ENCODE assay signal across 31 mouse cellular contexts in the genomic region with DNA sequence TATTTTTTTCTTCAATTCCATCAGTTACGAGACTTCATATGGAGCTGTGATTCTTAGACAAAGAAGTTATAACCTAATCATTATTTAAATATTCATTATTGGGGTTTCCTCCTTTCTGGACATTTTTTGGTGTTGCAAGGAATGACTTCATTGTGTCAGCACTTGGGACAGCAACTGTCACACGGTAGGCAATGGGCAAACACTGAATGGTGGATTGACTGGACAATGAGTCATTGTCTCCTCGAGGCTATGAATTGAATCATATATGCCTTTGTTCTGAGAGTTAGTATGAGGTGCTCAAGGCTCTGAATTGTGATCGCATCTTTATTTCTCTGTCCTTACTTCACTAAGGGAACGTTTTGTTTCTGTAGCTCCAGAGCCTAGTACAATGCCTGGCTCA. TPM values are rescaled to one million over a fixed set of nuclear protein-coding genes. Genes with fewer than 3 reads are reported as not detected.
DNase-seq lines count a peak whose midpoint lies in the region; ATAC-seq lines count a peak whose summit lies in the region.
"Had no signal": no experiment of that assay in that cellular context is flagged by ENCODE, and none has a peak within 500 bp of the region (broad histone marks: within the 10 kb centered on the region; RNA-seq: fewer than 3 reads in every experiment).

No protein-coding gene starts in this region.

- WGBS in kidney, embryonic 14.5 days: 83% methylated on average over 5 of the region's 5 CpGs

- intact Hi-C loops in gastrocnemius, postnatal 14 days (cut with DNase I; ENCODE audit: low total_unique reads): no loop called here

- H3K36me3 ChIP-seq in kidney, embryonic 14.5 days (ENCODE audit: control insufficient read depth, insufficient read depth, low read length): no peaks in the 10 kb centered on the region
- H3K36me3 ChIP-seq: forebrain, embryonic 10.5 days; heart, embryonic 15.5 days; hindbrain, embryonic 10.5 days; hindbrain, embryonic 13.5 days; intestine, embryonic 15.5 days had no signal

- no peak overlapping the region for H3K27ac ChIP-seq in kidney, embryonic 14.5 days (ENCODE audit: low read depth, low read length)
- H3K27ac ChIP-seq: forebrain, embryonic 10.5 days; forebrain, embryonic 13.5 days; heart, embryonic 15.5 days; hindbrain, embryonic 10.5 days; hindbrain, embryonic 13.5 days; intestine, embryonic 15.5 days had no signal

- no peak for DNase-seq in frontal cortex, postnatal 14 days (ENCODE audit: low spot score in 2 of 2)
- DNase-seq in 3T3-L1 (ENCODE audit: low read depth, low spot score) (peak; percentile 71), NIH3T3 (ENCODE audit: low read depth) (peak; percentile 54)
- peak; percentile 66 for DNase-seq in brain, adult 2 months (ENCODE audit: low read depth, low spot score)
- DNase-seq in thymus, postnatal 25 days: no peak
- DNase-seq in gastrocnemius, postnatal 14 days: no peak
- DNase-seq: adrenal gland, adult 8-10 months; adrenal gland, postnatal 25 days; cerebellum, adult 18-20 months; cerebellum, adult 9-10 months; cerebellum, postnatal 14 days; gastrocnemius, postnatal 36 days; heart, postnatal 10 days; heart, postnatal 36 days had no signal

- peak; percentile 20; the same call in 1 of the 2 replicates for ATAC-seq in frontal cortex, adult (ENCODE audit: low TSS enrichment)
- ATAC-seq in kidney, embryonic 14.5 days (ENCODE audit: low FRiP score, low TSS enrichment): no peak
- ATAC-seq: activated CD4-positive, CD25-positive, alpha-beta regulatory T cell, adult 4 months; forebrain, embryonic 13.5 days; forebrain, embryonic 16.5 days; hindbrain, embryonic 16.5 days; intestine, embryonic 15.5 days; Patski had no signal

- no peaks in the 10 kb centered on the region for H3K9me3 ChIP-seq in kidney, embryonic 14.5 days (ENCODE audit: control insufficient read depth, low read length)
- H3K9me3 ChIP-seq: forebrain, embryonic 10.5 days; forebrain, embryonic 13.5 days; heart, embryonic 15.5 days; hindbrain, embryonic 10.5 days; hindbrain, embryonic 13.5 days; intestine, embryonic 15.5 days had no signal

- H3K4me2 ChIP-seq in kidney, embryonic 14.5 days (replicated peaks; ENCODE audit: low read depth, low read length): no peak overlapping the region
- H3K4me2 ChIP-seq: forebrain, embryonic 13.5 days; heart, embryonic 11.5 days; heart, embryonic 15.5 days; hindbrain, embryonic 13.5 days; intestine, embryonic 15.5 days had no signal

- no peaks in the 10 kb centered on the region for H3K4me1 ChIP-seq in kidney, embryonic 14.5 days (ENCODE audit: control insufficient read depth, insufficient read depth, low read length)
- H3K4me1 ChIP-seq: forebrain, embryonic 10.5 days; forebrain, embryonic 13.5 days; heart, embryonic 15.5 days; hindbrain, embryonic 10.5 days; hindbrain, embryonic 13.5 days; intestine, embryonic 15.5 days had no signal

- no peak overlapping the region for H3K9ac ChIP-seq in kidney, embryonic 14.5 days (ENCODE audit: low read depth, low read length)
- H3K9ac ChIP-seq: forebrain, embryonic 13.5 days; heart, embryonic 15.5 days; hindbrain, embryonic 13.5 days; intestine, embryonic 15.5 days had no signal

- H3K4me3 ChIP-seq in kidney, embryonic 14.5 days (ENCODE audit: low read length): no peak overlapping the region
- H3K4me3 ChIP-seq: forebrain, embryonic 10.5 days; forebrain, embryonic 13.5 days; heart, embryonic 15.5 days; hindbrain, embryonic 10.5 days; hindbrain, embryonic 13.5 days; intestine, embryonic 15.5 days had no signal

- 0 out of 2 replicates have a peak, but pooled peaks cover 6% of the 10 kb centered on the region for H3K27me3 ChIP-seq in kidney, embryonic 14.5 days (ENCODE audit: control insufficient read depth, insufficient read depth, low read length)
- H3K27me3 ChIP-seq: forebrain, embryonic 13.5 days; heart, embryonic 15.5 days; hindbrain, embryonic 13.5 days; intestine, embryonic 15.5 days had no signal

RNA-seq across cellular contexts. Expression of gene Bpifc, which starts 5.2 kb away (rescaled TPM):
- not detected for total RNA-seq in gastrocnemius, postnatal 14 days (2021)
- polyA plus RNA-seq in kidney, embryonic 14.5 days (2014; fragmentation: Nextera tagmentation; extraction: Ambion mirVana): 0.14 and 0.30 TPM in 2 replicates
- total RNA-seq: ES-E14; gastrocnemius, adult 8-10 months; gastrocnemius, postnatal 36 days; heart, adult 8-10 months; heart, postnatal 10 days; heart, postnatal 36 days had no signal
- polyA plus RNA-seq: embryonic facial prominence, embryonic 11.5 days; forebrain, embryonic 10.5 days; forebrain, embryonic 13.5 days; forebrain, embryonic 16.5 days; heart, embryonic 11.5 days; heart, embryonic 15.5 days; hindbrain, embryonic 13.5 days had no signal

RNA-seq across cellular contexts. Expression of gene Fbxo7, which starts 15.3 kb away (rescaled TPM):
- total RNA-seq in gastrocnemius, postnatal 14 days (2021): 10 to 100 TPM in 1 of 2 experiments, 1 to 10 TPM in 1; 8.5 to 10.3 TPM
- 25.9 and 33.3 TPM in 2 replicates for polyA plus RNA-seq in kidney, embryonic 14.5 days (2014; fragmentation: Nextera tagmentation; extraction: Ambion mirVana)

RNA-seq across cellular contexts. Expression of gene Rtcb, which starts 48.8 kb away (rescaled TPM):
- total RNA-seq in gastrocnemius, postnatal 14 days (2021): 10 to 100 TPM; 53.7 to 54.6 TPM
- 167 and 171 TPM in 2 replicates for polyA plus RNA-seq in kidney, embryonic 14.5 days (2014; fragmentation: Nextera tagmentation; extraction: Ambion mirVana)

Comparison
In these comparisons a context has a peak if more than half of its experiments do, and no peak if none do; other contexts are left out.
1. DNase-seq: peak in 3T3-L1 (single experiment), NIH3T3 (single experiment) and brain, adult 2 months (single experiment); none in frontal cortex, postnatal 14 days (0 of 2), thymus, postnatal 25 days (single experiment) and gastrocnemius, postnatal 14 days (single experiment).